Mouse (Mus musculus) spleen, adult 2 months (tissue): ENCODE data around the gene Cxcl17.
"Not testable (repeated sequence)": the region's sequence is repeated elsewhere in the genome, so short reads cannot be mapped to it uniquely, and the experiment has no call there.

Source experiments
- CTCF ChIP-seq: fragments of 200-500 bp; IDR thresholded peaks from 2 replicates; pipeline ENCODE4 v1.5.1; 2011; ENCODE audit warnings: mild to moderate bottlenecking, inconsistent platforms; ENCODE audit not compliant: insufficient read depth, insufficient read length, insufficient replicate concordance; ENCODE audit errors: extremely low read depth
- POLR2A ChIP-seq: fragments of 200-500 bp; IDR thresholded peaks from 2 replicates; pipeline ENCODE4 v1.6.1; 2011; ENCODE audit warnings: low read depth, low read length, inconsistent platforms

DNA sequence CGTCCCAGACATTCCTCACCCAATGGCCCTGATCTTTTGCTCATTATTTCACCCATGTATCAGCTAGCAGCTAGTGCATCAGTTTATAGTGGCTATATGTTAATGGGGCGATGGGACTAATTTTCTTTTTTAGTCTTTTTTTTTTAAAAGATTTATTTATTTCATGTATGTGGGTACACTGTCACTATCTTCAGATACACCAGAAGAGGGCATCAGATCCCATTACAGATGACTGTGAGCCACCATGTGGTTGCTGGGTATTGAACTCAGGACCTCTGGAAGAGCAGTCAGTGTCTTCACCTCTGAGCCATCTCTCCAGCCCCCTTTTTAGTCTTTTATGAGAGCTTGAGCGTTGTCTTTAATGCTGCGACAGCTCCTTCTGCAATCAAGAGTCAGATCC is 13.7 kb upstream of the Cxcl17 start:
- not testable (repeated sequence) for TF ChIP-seq CTCF, POLR2A
